Mouse (Mus musculus) heart, postnatal 14 days (tissue): ENCODE data around the gene Smco2. TPM values are rescaled to one million over a fixed set of nuclear protein-coding genes. Genes with fewer than 3 reads are reported as not detected.

ENCODE experiments used
- DNase-seq, 2 experiments: peaks; one replicate each; pipeline ENCODE4 v3.0.0; 2021 to 2022
- intact Hi-C: fragments of 180-260 bp; cut with DNase I; formaldehyde crosslinking; loops from one replicate; pipeline ENCODE4 v1.15.1; 2025
- total RNA-seq, 2 experiments: library from RNA; stranded (reverse); gene quantifications; 2 replicates each; pipeline ENCODE4 v1.2.3; 2021

Smco2 gene
- total RNA-seq, 2 experiments from 2014 or later = 1.3 to 1.4 TPM

DNA sequence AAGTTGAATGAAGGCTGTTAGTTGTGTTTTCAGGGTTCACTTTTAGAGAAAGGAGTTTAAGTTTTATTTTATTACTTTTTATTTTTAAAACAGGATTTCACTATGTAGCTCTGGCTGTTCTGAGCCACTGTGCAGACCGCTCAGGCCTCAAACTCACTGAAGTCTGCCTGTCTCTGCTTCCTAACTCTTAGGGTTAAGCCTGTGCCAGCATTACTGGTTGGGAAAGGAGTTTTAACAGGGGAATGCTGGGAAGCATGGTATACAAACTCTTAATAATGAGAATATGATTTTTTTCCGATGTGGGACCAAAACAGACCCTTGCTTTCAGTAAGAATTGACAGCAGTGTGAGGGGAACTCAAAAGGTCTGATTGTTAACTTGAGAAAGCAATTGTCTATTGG lies 40.3 kb downstream of the Smco2 start:
- intact Hi-C loops = loop anchor here (2.0 to 5.0 kb wide), 2 partner anchors 19 to 37 kb away; no protein-coding TSS in a partner anchor
- DNase-seq = no peak

DNA sequence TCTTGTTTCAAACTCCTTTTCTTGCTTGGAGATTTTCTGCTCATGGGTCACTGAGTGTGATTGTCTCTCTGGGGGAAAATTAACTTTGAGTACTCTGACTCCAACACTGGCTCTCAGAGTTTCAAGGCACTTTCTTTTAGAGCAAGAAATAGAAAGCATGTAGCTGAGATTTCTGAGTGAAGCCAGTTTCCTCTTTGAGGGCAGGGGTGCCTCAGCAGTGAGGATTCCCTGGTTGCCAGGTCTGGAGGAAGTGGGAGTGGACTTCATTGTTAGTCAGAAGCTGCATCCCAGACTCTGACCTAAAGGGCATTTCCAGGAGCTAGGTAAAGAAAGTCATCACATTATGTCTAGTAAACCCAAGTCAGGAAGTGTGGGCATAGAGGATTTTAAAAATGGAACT lies 40.7 kb downstream of the Smco2 start:
- intact Hi-C loops = loop anchor here (2.0 to 5.0 kb wide), 2 partner anchors 18 to 37 kb away; no protein-coding TSS in a partner anchor
- DNase-seq = no peak

DNA sequence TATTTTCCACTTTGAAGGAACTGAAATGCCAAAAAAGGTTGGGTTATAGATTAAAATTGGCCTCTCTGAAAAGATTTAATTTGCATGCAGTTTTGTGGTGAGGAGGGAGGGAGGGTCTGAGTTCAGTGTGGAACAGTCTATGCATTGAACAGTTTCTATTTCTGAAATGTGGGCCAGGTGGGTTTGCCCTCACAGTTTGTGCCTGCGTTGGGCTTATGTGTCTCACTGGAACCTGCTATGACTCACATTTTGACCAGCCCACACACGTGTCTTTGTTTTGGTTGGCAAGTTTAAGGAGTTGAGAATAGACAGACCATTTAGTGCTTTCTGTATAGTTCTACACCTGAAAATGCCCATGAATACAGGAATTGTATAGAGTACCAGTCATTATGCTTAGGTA lies 44.0 kb downstream of the Smco2 start:
- intact Hi-C loops = loop anchor here (5.0 kb wide), 1 partner anchor 33 kb away; no protein-coding TSS in a partner anchor

DNA sequence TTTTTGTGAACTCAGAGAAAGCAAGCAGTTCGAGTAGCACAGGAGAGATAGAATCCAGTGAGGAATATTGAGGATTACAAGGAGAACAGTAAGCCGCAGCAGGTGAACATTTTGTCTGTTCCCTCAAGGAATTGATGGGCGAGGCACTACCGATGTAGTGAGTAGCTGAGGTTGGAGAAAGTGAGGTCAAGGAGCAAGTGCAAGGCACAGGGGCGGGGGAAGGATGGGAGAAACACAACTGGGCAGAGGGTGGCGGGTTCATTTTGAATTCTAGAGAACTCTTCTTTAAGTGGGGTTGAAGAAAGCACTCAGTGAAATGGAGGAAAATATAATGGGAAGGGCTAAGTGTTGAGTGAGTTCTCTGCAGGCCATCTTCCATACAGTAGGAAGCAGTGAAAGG lies 48.8 kb downstream of the Smco2 start:
- DNase-seq = no peak
- intact Hi-C loops = no loop called here

More for the DNA sequence above, 44.0 kb downstream of the Smco2 start:
- DNase-seq = no peak

DNA sequence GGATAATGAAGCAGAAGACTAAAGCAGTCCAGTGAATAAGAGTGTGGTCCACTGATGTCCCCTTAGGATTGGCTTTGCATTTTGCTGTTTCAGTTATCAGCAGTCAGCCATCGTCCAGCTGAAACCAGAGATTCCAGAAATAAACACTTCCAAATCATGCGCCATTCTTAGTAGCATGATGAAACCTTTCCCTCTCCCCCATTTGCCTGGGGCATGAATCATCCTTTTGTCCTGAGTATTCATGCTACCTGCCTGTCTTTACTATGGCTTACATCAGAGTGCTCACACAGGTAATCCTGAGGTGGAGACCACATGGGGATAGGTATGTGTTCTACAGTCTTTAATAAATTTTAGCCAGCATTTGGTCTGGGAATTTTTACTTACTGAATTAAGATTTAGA lies 49.7 kb downstream of the Smco2 start:
- no peak for DNase-seq

DNA sequence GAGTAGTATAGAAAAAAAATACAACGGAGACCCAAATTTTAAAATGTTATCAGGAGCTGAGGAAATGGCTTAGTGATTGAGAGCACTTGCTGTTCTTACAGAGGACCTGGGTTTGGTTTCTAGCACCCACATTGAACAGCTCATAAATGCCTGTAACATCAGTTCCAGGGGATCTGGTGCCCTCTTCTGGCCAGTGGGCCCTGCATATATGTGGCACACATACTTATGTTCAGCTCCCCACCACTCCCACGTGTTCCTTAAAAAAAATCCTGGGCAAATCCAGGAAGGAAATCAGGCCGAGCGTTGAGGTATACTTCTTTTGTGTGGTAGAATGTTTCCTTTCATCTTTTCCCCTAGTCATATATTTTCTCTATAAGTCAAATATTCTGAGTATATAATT lies 52.0 kb downstream of the Smco2 start:
- intact Hi-C loops = no loop called here
- DNase-seq = no peak

More for the DNA sequence above, 49.7 kb downstream of the Smco2 start:
- intact Hi-C loops = no loop called here

DNA sequence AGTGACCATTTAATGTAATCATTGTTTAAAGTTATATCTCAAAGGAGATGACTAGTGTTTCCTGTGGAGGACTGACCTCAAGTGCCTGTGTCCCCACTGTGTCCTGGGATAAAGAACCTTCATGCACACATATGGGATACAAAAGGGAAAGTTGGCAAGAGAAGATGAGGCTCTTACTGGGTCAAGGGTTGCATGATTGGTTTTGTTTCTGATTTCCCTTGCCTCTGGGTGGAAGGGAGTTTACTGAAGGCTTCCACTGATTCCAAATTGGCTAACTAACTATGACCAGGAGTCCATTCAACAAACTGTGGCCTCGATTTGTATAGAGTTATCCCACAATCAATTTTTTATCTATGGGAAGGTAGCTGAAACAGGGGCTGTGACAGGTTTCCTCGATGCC lies 53.7 kb downstream of the Smco2 start:
- intact Hi-C loops = no loop called here
- DNase-seq = no peak

DNA sequence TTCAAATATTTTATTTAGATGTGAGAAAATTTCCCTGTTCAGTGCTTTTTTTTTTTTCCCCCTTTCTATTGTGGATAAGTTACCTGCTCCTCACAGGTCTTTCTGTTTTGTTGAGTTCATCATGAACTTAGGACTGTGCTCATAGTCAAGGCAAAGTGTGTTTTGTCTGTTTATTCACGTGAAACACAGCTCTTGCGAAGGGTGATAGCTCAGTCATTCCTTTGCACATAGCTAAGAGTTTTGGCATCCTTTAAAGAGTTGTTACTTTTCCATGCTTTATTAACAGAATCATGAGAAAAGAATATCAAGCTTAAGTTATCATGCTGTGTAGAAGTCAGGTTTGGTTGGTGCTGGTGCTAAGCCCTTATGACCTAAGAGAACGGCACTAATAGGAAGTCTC lies 54.8 kb downstream of the Smco2 start:
- no peak for DNase-seq
- intact Hi-C loops = no loop called here

DNA sequence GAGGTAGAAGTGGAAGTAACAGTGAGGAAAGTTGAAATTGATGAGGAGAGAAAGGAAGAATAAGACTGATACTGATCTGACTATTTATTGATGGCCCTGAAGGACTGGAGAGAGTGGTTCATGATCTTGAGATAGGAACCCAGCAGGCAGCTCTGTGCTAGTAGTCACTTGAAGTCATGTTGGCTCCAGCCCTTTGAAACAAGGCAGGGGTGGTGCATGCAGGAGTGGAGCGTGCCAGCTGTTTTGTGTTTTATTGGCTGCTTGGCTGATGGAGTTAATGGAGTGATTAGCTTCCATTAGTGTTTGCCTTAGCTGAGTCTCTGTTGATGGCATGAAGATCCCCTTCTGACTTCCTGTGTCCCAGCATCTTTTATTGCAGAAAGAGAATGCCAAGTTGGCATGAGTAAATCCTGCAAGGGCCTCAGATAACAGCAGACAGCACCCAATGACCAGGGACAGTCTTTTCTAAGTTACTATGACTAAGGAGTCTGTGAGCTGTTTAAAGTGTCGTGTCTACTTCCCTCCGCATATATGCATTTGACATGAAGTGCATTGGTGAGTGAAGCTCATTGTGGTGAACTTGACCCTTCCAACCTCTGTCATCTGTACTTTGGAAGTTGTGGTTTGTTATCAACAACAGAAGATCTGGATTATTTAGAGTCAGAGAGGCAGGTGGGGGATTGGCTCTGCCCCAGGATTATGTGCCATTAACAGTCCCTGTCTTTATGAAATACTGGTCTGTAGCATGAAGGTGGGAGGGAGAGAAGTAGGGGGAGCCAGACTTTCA lies 56.3 kb downstream of the Smco2 start:
- intact Hi-C loops = no loop called here
- no peak for DNase-seq

DNA sequence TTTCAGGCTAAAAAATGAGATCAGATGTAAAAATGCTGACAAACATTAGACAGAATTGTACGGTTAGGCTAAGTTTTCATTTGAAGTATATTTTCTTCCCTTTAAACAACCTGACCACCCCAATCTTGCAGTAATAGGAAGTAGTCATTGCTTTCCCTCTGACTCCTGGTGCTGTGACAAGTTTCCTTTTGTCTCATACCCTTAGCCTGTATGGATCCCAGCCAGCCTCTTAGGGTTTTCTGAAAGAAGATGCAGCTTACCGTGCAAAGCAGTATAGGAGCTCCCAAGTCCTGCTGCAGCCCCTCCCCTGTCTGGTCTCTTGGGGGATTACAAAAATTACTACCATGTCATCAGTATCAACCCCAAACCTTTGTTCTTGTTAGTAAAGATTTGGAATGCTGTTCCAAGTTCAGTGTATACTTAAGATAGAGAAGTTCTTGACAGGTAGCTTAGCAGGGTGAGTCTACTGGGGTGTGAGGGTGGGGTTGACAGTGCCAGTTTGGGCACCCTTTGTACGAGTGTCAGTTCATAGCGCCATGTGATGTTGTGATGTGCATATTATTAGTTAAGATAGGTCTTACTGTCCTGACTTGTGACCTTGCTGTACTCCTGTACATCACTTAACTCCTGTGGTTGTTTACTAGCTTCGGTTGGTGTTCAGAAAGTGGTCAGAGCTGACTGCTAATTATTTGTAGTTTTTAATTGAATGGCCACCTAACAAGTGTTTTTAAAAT lies 57.3 kb downstream of the Smco2 start:
- no peak for DNase-seq
- intact Hi-C loops = no loop called here

DNA sequence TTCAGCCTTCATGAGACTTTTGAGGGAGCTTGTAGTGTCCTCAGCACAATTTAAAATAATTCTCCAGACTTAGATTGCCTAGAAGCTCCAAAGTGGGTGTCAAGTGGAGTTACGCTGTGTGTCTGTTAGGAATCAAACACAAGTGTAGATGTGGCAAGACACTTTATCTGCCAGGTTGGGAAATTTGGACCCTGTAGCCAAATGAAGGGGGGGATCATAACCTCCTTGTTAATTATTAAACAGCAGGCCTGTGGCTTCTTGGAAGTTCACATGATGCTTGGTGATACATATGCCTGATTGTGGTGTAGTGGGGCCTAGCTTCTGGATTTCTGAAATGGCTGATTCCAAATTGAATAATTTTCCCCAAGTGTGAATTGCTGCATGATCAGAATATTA lies 57.9 kb downstream of the Smco2 start:
- intact Hi-C loops = loop anchor here (2.0 kb wide), 1 partner anchor 17 kb away; no protein-coding TSS in a partner anchor
- no peak for DNase-seq

DNA sequence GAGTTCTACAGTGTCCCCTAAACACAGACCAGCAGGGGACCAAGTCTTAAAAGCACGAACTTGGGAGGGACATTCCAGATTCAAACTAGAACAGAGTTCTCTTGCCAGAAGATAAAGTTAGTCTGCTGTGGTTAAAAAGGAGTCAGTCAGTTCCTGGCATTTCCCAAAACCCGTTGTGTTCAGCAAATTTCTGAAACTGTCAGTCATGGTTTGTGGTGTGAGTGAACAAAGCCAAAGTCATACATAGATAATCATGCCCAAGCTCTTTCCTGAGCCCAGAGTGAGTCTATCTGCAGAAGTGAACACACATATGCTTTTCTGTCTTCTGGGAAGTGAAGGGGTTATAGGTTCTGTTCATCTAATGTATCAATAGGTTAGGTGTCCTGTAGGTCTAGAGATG lies 58.9 kb downstream of the Smco2 start:
- intact Hi-C loops = loop anchor here (2.0 kb wide), 1 partner anchor 18 kb away; no protein-coding TSS in a partner anchor

DNA sequence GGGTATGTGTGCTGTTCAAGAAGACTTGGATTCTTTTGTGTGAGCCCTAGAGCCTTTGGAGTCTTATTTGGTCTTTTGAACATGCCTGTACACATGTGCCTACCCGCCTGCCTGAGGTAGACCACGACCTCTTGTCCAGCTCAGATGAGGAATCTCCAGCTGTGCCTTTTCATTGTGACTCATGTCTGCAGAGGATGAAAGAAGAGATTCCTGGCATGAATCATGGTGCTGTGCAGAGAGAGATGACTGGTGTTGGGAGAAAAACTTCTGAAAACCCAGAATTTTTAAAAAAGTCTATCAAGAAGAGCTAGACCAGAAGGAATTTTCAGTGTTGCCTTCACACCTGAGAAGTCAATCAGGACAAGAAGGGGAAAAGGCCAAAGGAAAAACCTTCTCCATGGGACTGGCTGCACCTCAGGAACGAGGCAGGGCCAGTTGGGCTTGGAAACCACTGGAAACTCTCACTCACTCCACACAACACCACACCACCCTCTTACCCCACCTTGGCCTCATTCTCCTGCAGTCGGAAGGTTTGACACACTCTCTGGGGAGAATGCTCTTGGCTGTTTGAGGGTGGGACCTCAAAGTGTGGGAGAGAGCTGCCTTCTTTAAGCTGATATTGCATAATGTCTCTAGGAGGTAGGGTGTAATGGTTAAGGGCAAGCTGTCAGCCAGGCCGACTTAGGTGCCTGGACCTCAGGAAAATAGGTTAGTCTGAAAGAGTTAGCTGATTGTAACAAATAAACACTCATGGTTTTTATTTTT lies 60.0 kb downstream of the Smco2 start:
- DNase-seq = no peak
- intact Hi-C loops = loop anchor here (2.0 kb wide), 1 partner anchor 19 kb away; no protein-coding TSS in a partner anchor

More for the DNA sequence above, 58.9 kb downstream of the Smco2 start:
- DNase-seq = no peak

DNA sequence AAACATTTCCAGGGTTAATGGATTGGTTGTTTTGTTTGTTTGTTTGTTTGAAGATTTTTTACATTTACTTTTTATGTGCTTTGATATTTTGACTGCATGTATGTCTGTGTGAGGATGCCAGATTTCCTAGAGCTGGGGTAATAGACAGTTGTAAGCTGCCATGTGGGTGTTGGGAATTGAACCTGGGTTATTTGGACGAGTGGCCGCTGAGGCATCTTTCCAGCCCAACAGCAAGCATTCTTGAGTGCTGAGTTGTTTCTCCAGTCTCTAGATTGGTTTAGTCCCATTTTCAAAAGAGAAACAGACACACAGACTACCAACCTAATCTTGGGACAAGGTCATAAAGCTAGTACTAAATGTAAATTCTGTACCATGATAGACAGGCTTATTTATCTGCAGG lies 60.9 kb downstream of the Smco2 start:
- DNase-seq = no peak
- intact Hi-C loops = no loop called here

DNA sequence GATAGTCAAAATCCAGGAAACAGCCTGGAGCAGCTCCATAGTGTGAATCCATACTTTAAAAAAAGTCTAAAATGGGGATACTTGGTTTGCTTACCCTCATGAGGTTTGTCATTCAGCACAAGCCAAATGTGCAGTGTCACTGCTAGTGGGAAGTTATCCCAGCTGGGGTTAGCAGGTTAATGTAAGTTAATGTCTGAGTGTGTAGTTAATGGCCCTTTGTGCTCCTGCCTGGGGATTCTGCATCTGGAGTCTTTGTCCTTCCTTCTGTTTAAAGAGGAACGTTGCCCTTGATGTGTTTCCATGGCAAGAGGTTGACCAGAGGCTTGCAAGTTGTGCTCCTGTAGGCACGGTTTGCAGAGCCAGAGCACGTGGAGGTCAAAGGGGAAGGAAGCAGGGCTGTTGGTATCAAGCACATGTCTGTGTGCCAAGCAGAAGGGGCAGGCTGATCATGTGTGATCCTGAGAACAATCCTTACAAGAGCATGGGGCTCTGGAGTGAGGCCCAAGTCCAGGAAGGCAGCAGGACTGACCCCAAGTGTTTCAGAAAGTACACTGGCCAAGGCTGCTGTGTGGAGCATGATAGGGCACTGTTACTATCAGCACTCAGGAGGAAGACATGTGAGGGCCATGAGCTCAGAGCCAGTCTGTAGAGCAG lies 63.1 kb downstream of the Smco2 start:
- intact Hi-C loops = no loop called here
- peak; percentile 32 to 33 for DNase-seq

DNA sequence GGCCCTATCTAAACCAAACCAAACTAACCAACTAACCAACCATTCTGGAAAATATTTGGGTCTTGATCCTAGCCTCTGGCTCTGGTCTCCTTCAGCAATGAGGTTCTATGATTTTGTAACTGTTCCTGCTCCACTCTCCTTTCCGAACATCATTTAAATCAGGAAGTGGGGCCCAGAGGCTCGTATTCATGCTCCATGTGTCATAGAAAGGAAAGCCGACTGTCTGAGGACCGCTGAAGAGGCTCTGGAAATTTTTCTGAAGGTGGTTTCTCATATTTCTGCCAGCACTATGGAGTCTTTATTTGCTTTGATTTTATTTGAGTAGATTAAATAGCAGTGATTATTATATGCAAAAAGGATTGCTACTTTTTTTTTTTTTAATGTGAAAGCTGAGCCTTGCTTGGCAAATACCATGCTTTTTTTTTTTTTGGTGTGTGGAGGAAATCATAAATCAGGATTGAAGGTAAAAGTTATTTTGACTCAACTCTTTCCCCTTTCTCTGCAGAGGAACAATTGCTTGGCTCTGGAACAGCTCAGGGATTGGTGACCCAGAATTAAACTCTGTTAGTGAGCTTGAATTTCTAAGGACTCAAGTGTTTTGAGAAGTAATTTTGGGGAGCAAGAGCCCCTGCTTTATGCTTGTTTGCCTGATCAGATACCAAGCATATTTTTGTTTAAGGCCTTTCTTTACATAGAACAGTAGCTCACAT lies 63.7 kb downstream of the Smco2 start:
- intact Hi-C loops = no loop called here
- DNase-seq = no peak

DNA sequence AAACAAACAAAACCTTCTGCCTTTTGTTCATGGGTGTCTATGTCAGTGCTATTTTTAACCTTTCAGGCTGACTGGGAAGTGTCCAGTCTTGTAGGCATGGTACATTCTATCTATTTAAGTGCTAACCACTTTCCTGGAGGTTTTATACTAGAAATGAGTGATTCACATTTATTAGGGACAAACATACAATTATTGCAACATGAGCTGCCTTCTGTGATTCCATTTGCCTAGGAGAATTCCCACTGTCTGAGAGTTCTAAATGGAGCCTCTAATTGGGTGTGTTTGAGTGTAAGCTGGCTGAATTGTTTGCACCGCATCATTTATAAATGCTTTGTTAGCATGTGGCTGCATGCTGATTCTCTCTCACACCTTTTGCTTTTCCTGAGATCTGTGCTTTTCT lies 65.9 kb downstream of the Smco2 start:
- no peak for DNase-seq
- intact Hi-C loops = no loop called here

DNA sequence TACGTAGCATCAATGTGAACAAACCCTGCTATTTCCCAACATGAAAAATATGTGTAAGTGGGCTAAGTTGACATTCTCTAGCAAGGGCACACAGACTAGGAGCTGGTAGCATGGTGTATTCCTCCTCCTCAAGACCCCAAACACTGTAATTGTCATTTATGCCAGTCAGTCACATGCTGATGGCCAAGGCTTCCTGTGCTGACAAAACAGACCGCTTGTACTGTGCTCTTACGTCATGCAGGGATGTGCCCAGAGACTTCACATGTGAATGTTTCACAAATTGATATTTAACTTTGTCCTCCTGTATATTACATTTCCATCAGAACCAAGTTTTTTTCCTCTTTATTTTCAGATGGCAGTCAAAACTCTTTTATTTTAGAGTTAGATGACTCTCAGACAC lies 67.5 kb downstream of the Smco2 start:
- intact Hi-C loops = no loop called here
- DNase-seq = no peak

DNA sequence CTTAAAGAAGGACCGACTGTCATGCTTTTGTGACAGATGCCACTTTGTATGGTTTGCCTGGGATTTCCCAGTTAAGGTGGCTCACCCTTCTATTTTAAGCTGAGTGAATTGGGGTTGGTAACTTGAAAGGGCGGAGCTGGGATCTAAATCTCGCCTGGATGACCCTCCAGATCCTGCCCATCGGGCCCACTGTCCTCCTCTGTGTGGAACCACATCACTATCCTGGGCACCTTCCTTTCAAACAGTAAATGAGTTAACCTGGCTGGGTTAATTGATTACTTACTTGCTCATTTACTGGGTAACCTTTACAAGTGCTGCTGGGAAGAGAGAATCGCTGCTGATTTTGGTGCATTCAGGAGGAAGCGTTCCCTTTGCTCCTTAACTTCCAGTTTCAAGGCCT lies 68.4 kb downstream of the Smco2 start:
- no peak for DNase-seq
- intact Hi-C loops = no loop called here
